Mouse (Mus musculus): ENCODE data around the gene Ctsl.

Gene Ctsl

GRCm38 (mm10) chr13:64370173-64370940, at the start of gene Ctsl:
Ctsl (minus strand) TSS chr13:64370890.
- peak; percentile 95 for DNase-seq (ENCODE audit: low read depth, low spot score)

GRCm38 (mm10) chr13:64416955-64417601, 46.4 kb upstream of the Ctsl start:
- no peak for DNase-seq (ENCODE audit: low read depth, low spot score)

GRCm38 (mm10) chr13:64415659-64416058, 45.0 kb upstream of the Ctsl start:
- no peak for DNase-seq (ENCODE audit: low read depth, low spot score)

GRCm38 (mm10) chr13:64412752-64413257, 42.1 kb upstream of the Ctsl start:
- DNase-seq (ENCODE audit: low read depth, low spot score) = no peak

GRCm38 (mm10) chr13:64411282-64411681, 40.6 kb upstream of the Ctsl start:
- no peak for DNase-seq (ENCODE audit: low read depth, low spot score)

GRCm38 (mm10) chr13:64410604-64411003, 39.9 kb upstream of the Ctsl start:
- DNase-seq (ENCODE audit: low read depth, low spot score) = no peak

GRCm38 (mm10) chr13:64407992-64408391, 37.3 kb upstream of the Ctsl start:
- no peak for DNase-seq (ENCODE audit: low read depth, low spot score)

- no peak for DNase-seq (ENCODE audit: low read depth, low spot score)
Measured at GRCm38 (mm10) chr13:64405550-64405949, 34.9 kb upstream of the Ctsl start.

- DNase-seq (ENCODE audit: low read depth, low spot score) = no peak
Measured at GRCm38 (mm10) chr13:64403519-64403918, 32.8 kb upstream of the Ctsl start.

GRCm38 (mm10) chr13:64402951-64403460, 32.3 kb upstream of the Ctsl start:
- DNase-seq (ENCODE audit: low read depth, low spot score) = no peak

GRCm38 (mm10) chr13:64402504-64402949, 31.8 kb upstream of the Ctsl start:
- no peak for DNase-seq (ENCODE audit: low read depth, low spot score)

GRCm38 (mm10) chr13:64402006-64402405, 31.3 kb upstream of the Ctsl start:
- DNase-seq (ENCODE audit: low read depth, low spot score) = peak; percentile 23

- peak; percentile 62 for DNase-seq (ENCODE audit: low read depth, low spot score)
Measured at GRCm38 (mm10) chr13:64400801-64401361, 30.2 kb upstream of the Ctsl start.

GRCm38 (mm10) chr13:64399906-64400305, 29.2 kb upstream of the Ctsl start:
- no peak for DNase-seq (ENCODE audit: low read depth, low spot score)

- DNase-seq (ENCODE audit: low read depth, low spot score) = peak; percentile 25
Measured at GRCm38 (mm10) chr13:64398065-64398464, 27.4 kb upstream of the Ctsl start.

GRCm38 (mm10) chr13:64396979-64397378, 26.3 kb upstream of the Ctsl start:
- DNase-seq (ENCODE audit: low read depth, low spot score) = no peak

- no peak for DNase-seq (ENCODE audit: low read depth, low spot score)
Measured at GRCm38 (mm10) chr13:64388415-64388814, 17.7 kb upstream of the Ctsl start.

GRCm38 (mm10) chr13:64386048-64386447, 15.4 kb upstream of the Ctsl start:
- DNase-seq (ENCODE audit: low read depth, low spot score) = no peak

- DNase-seq (ENCODE audit: low read depth, low spot score) = no peak
Measured at GRCm38 (mm10) chr13:64384937-64385336, 14.2 kb upstream of the Ctsl start.

GRCm38 (mm10) chr13:64380251-64380650, 9.6 kb upstream of the Ctsl start:
- no peak for DNase-seq (ENCODE audit: low read depth, low spot score)

GRCm38 (mm10) chr13:64378601-64379000, 7.9 kb upstream of the Ctsl start:
- no peak for DNase-seq (ENCODE audit: low read depth, low spot score)

- DNase-seq (ENCODE audit: low read depth, low spot score) = no peak
Measured at GRCm38 (mm10) chr13:64376472-64376871, 5.8 kb upstream of the Ctsl start.

All from skeletal muscle tissue, adult 2 months (tissue).